Mouse (Mus musculus) hindbrain, embryonic 14.5 days (tissue): ENCODE data around the gene Lmod3. TPM values are rescaled to one million over a fixed set of nuclear protein-coding genes. Genes with fewer than 3 reads are reported as not detected.

Experiments used
- ATAC-seq: fragments of 200-750 bp; cut with Nextera tagmentation; 2 replicates; pipeline ENCODE4 v1.8.0; 2017; ENCODE audit warnings: moderate number of reproducible peaks, mild to moderate bottlenecking, moderate TSS enrichment, moderate library complexity; ENCODE audit not compliant: low FRiP score
- DNase-seq: peaks from one replicate; pipeline ENCODE4 v3.0.0-alpha.2; 2015; ENCODE audit warnings: low spot score
- H3K27ac ChIP-seq: fragments of 300-500 bp; sonication (generic); 2 replicates; pipeline ENCODE4 v1.5.1; 2014; ENCODE audit warnings: mild to moderate bottlenecking, moderate library complexity
- H3K27me3 ChIP-seq: fragments of 300-500 bp; sonication (generic); 2 replicates; pipeline ENCODE4 v1.6.1; 2014; ENCODE audit warnings: mild to moderate bottlenecking, low read length, mixed read lengths; ENCODE audit not compliant: control insufficient read depth, insufficient read depth
- H3K36me3 ChIP-seq: fragments of 300-500 bp; sonication (generic); replicated peaks from 2 replicates; pipeline ENCODE4 v1.6.1; 2014; ENCODE audit not compliant: control insufficient read depth, insufficient read depth
- H3K4me1 ChIP-seq: fragments of 300-500 bp; sonication (generic); replicated peaks from 2 replicates; pipeline ENCODE4 v1.6.1; 2014; ENCODE audit warnings: antibody characterized with exemption, low read length, mixed read lengths; ENCODE audit not compliant: control insufficient read depth, insufficient read depth
- H3K4me2 ChIP-seq: fragments of 300-500 bp; sonication (generic); replicated peaks from 2 replicates; pipeline ENCODE4 v1.6.1; 2014; ENCODE audit warnings: mild to moderate bottlenecking, moderate library complexity
- H3K4me3 ChIP-seq: fragments of 300-500 bp; sonication (generic); replicated peaks from 2 replicates; pipeline ENCODE4 v1.5.1; 2014; ENCODE audit warnings: mild to moderate bottlenecking, low read length
- H3K9ac ChIP-seq: fragments of 300-500 bp; sonication (generic); 2 replicates; pipeline ENCODE4 v1.6.1; 2014
- H3K9me3 ChIP-seq: fragments of 300-500 bp; sonication (generic); 2 replicates; pipeline ENCODE4 v1.6.1; 2016; ENCODE audit warnings: low read length; ENCODE audit not compliant: control insufficient read depth
- WGBS: fragments of 180-500 bp; shearing (Covaris S2); extraction: QIAGEN DNeasy Blood & Tissue Kit; methylation state at CpG from one replicate; pipeline ENCODE4 v1.1.7; 2014; 5-methylcytosine and 5-hydroxymethylcytosine counted together
- polyA plus RNA-seq: library from polyadenylated mRNA; unstranded; fragments of >200 nt; fragmentation: Nextera tagmentation; extraction: Ambion mirVana; gene quantifications from 2 replicates; pipeline ENCODE4 v1.2.1, GENCODE M21; 2014

Gene Lmod3
- polyA plus RNA-seq, 1 experiment from 2014 or later: not detected

DNA sequence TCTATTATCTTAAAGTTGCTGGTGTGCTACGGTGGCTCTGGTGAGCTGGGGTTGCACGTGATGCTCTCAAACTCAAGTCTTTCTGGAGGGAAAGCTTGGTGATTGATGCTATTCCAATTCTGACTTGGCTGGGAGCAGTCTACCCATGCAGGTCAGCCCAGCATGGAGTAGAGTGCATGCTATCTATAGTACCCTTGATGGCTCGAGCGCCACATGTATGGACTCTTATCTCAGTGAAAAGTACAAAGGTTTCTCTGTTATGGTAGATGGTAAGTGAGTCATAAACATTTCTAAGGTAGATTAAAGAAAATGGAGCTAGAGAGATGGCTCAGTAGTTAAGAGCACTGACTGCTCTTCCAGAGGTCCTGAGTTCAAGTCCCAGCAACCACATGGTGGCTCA is 10.0 kb downstream of the Lmod3 start:
- H3K9me3 ChIP-seq: no peaks in the 10 kb centered on the region
- H3K9ac ChIP-seq: no peak overlapping the region
- WGBS: 90% methylated on average over 4 of the region's 4 CpGs
- no peaks in the 10 kb centered on the region for H3K27me3 ChIP-seq
- no peak overlapping the region for H3K27ac ChIP-seq
- no peaks in the 10 kb centered on the region for H3K36me3 ChIP-seq
- H3K4me3 ChIP-seq: no peak overlapping the region
- ATAC-seq (no peak), DNase-seq (no peak)
- H3K4me1 ChIP-seq: no peaks in the 10 kb centered on the region
- H3K4me2 ChIP-seq: no peak overlapping the region

- Histone ChIP-seq H3K27me3 (no peaks in the 10 kb centered on the region), H3K9ac (no peak overlapping the region), H3K27ac (no peak overlapping the region), H3K36me3 (no peaks in the 10 kb centered on the region), H3K9me3 (no peaks in the 10 kb centered on the region), H3K4me2 (no peak overlapping the region), H3K4me1 (no peaks in the 10 kb centered on the region), H3K4me3 (no peak overlapping the region)
- 80% methylated on average over 5 of the region's 5 CpGs for WGBS
- no peak for DNase-seq
- no peak for ATAC-seq
Observed at GRCm38 (mm10) chr6:97240092-97240491, 12.5 kb downstream of the Lmod3 start.

DNA sequence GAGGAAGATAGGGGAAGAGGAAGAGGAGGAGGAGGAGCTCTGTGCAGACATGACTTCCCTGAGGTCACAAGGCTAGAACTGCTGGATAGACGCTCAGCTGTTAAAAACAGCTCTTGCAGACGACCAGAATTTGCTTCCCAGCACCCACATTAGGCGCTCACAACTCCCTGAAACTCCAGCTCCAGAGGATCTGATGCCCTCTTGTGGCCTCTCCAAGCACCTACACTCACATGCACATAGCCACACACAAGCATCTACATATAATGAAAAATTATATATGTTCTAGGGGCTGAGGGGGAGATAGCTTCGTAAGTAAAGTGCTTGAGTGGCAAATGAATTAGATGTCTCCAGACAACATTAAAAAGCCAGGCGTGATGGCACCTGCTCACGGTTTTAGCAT is 13.2 kb downstream of the Lmod3 start:
- no peak for DNase-seq
- Histone ChIP-seq H3K4me1 (no peaks in the 10 kb centered on the region), H3K27ac (no peak overlapping the region), H3K9ac (no peak overlapping the region), H3K4me3 (no peak overlapping the region), H3K9me3 (no peaks in the 10 kb centered on the region), H3K4me2 (no peak overlapping the region), H3K27me3 (no peaks in the 10 kb centered on the region), H3K36me3 (no peaks in the 10 kb centered on the region; the same call in 1 of the 2 replicates)
- 90% methylated on average over 6 of the region's 6 CpGs for WGBS
- ATAC-seq: no peak

DNA sequence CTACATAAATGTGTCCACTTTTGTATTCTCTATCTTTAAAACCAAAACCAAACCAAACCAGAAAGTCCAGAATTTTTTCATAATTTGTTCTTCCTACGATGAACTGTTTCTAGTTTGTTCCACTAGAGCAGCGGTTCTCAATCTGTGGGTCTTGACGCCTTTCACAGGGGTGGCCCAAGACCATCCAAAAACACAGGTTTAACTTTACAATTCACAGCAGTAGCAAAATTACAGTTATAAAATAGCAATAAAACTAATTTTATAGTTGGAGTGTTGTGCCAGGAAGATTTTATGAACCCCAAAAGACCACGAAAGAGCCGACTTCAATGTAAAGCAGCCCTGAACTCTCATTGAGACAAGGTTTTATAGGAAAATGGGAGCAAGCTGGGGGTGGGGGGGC is 16.5 kb downstream of the Lmod3 start:
- H3K9me3 ChIP-seq: no peaks in the 10 kb centered on the region
- H3K36me3 ChIP-seq: peaks cover 21% of the 10 kb centered on the region
- H3K9ac ChIP-seq: no peak overlapping the region
- 95% methylated on average over 5 of the region's 5 CpGs for WGBS
- no peak overlapping the region for H3K4me3 ChIP-seq
- H3K4me1 ChIP-seq: no peaks in the 10 kb centered on the region
- no peak for DNase-seq
- H3K27me3 ChIP-seq: no peaks in the 10 kb centered on the region
- H3K4me2 ChIP-seq: no peak overlapping the region
- no peak overlapping the region for H3K27ac ChIP-seq
- ATAC-seq: no peak

- H3K36me3 ChIP-seq: peaks cover 31% of the 10 kb centered on the region
- H3K27me3 ChIP-seq: no peaks in the 10 kb centered on the region
- no peak overlapping the region for H3K9ac ChIP-seq
- H3K4me3 ChIP-seq: no peak overlapping the region
- no peak overlapping the region for H3K27ac ChIP-seq
- H3K9me3 ChIP-seq: no peaks in the 10 kb centered on the region
- no peaks in the 10 kb centered on the region for H3K4me1 ChIP-seq
- DNase-seq (no peak), ATAC-seq (no peak)
- no peak overlapping the region for H3K4me2 ChIP-seq
- WGBS: 85% methylated on average over 7 of the region's 7 CpGs
Observed at GRCm38 (mm10) chr6:97234911-97235668, 17.5 kb downstream of the Lmod3 start.

DNA sequence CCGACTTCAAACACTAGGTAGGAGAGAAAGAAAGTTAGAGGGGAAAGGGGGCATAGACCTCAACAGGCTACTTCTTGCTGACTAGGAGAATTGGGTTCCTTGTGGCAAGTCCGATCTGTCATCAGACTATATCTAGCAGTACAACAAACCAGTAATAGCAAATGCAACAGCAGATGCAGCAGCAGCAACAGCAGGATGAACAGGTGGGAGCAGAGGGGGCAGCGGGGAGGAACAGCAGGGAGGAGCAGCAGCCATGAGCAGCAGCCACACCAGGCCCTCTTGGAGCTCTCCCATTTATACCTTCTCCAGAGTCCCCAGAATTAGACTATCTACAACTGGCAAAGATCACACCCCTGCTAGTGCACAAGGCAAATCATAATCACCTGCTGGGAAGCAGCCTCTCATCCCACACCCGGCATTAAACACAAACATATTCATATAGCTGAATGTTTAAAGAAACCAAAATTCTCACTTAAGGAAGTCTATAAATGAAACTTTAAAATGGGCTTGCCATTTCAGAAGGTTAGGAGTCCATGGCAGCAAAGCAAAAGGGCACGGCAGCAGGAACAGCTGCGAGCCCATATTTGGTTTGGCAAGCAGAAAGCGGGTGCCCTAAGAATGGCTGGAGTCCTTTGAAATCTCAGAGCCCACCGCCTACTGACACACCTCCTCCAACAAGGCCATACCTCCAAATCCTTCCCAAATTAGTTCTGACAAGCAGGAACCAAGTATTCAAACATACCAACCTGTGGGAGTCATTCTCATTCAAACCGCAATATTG is 25.3 kb downstream of the Lmod3 start:
- Histone ChIP-seq H3K27me3 (no peaks in the 10 kb centered on the region), H3K36me3 (peaks cover 29% of the 10 kb centered on the region), H3K27ac (no peak overlapping the region), H3K9me3 (no peaks in the 10 kb centered on the region), H3K4me3 (no peak overlapping the region), H3K4me1 (peaks cover 5% of the 10 kb centered on the region; the same call in 1 of the 2 replicates), H3K4me2 (no peak overlapping the region), H3K9ac (no peak overlapping the region)
- ATAC-seq (no peak), DNase-seq (no peak)
- 97% methylated on average over 9 of the region's 9 CpGs for WGBS

- H3K4me2 ChIP-seq: no peak overlapping the region
- H3K9ac ChIP-seq: no peak overlapping the region
- peaks cover 17% of the 10 kb centered on the region for H3K36me3 ChIP-seq
- no peak for DNase-seq
- ATAC-seq: peak; percentile 51; the same call in 1 of the 2 replicates
- peak overlapping the region; percentile 66 for H3K27ac ChIP-seq
- WGBS: 19% methylated on average over 1 of the region's 1 CpGs
- H3K4me3 ChIP-seq: no peak overlapping the region
- H3K27me3 ChIP-seq: no peaks in the 10 kb centered on the region
- H3K9me3 ChIP-seq: no peaks in the 10 kb centered on the region
- H3K4me1 ChIP-seq: peaks cover 5% of the 10 kb centered on the region
Observed at GRCm38 (mm10) chr6:97226083-97226491, 26.5 kb downstream of the Lmod3 start.

DNA sequence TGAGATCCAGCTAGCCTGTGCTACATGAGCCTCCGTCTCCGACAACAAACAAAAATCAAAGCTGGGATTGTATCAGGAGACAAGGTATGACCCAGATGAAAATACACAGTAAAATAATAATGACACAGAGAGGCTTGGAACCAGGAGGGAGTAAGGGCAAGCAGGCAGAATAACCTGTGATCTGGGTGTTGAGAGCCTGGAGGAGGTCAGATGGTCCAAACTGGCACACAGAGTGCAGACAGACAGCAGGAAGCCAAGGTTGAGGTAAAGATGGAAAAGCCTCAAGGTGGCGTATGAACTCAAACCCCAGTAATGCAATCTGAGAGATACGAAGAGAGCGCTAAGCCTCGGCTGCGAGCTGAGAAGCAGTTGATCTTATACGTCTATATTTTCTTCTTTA is 28.1 kb downstream of the Lmod3 start:
- H3K4me1 ChIP-seq: peaks cover 5% of the 10 kb centered on the region
- no peaks in the 10 kb centered on the region for H3K27me3 ChIP-seq
- H3K36me3 ChIP-seq: peaks cover 2% of the 10 kb centered on the region
- no peak overlapping the region for H3K27ac ChIP-seq
- H3K4me3 ChIP-seq: no peak overlapping the region
- DNase-seq (no peak), ATAC-seq (no peak)
- H3K9ac ChIP-seq: no peak overlapping the region
- no peaks in the 10 kb centered on the region for H3K9me3 ChIP-seq
- 92% methylated on average over 8 of the region's 8 CpGs for WGBS
- no peak overlapping the region for H3K4me2 ChIP-seq

DNA sequence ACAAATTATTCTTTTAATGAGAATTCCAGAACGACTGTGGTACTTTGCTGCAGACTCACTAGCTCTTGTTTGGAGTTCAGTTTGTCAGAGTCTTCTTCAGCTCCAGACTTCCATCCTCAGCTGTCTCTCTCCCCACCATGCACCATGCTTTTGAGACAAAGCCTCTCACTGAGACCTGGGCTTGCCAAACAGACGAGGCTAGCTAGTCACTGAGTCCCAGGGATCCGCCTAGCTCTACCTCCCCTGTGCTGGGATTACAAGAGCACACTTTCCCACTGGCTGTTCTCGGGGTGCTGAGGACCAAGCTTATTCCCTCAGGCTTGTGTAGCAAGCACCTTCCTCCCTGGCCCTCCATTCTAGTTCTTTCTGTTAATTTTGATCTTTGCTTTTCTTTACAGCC is 29.0 kb downstream of the Lmod3 start:
- Histone ChIP-seq H3K9ac (no peak overlapping the region), H3K4me3 (no peak overlapping the region), H3K9me3 (no peaks in the 10 kb centered on the region), H3K36me3 (no peaks in the 10 kb centered on the region; the same call in 1 of the 2 replicates), H3K4me2 (no peak overlapping the region), H3K27me3 (no peaks in the 10 kb centered on the region), H3K27ac (no peak overlapping the region), H3K4me1 (peaks cover 5% of the 10 kb centered on the region)
- DNase-seq (no peak), ATAC-seq (no peak)
- WGBS: 81% methylated on average over 4 of the region's 4 CpGs
